Mouse (Mus musculus) C2C12 (cell line): ENCODE data around the gene Tecpr1.

Experiments
- CTCF ChIP-seq: IDR thresholded peaks from one replicate; pipeline ENCODE4 v1.5.1; 2011; ENCODE audit not compliant: control insufficient read depth, insufficient read depth, insufficient read length
- MAX ChIP-seq: IDR thresholded peaks from one replicate; pipeline ENCODE4 v1.6.1; 2011; ENCODE audit warnings: mild to moderate bottlenecking, control low read depth
- MYOG ChIP-seq: IDR thresholded peaks from one replicate; pipeline ENCODE4 v1.6.1; 2011; ENCODE audit not compliant: control insufficient read depth, insufficient read length; ENCODE audit errors: extremely low read depth

- TF ChIP-seq CTCF (no peak), MAX (no peak), MYOG (no peak)
These were observed 22.2 kb upstream of the Tecpr1 start for GRCm38 (mm10) chr5:144245592-144245991.
